Mouse (Mus musculus): ENCODE data around the gene Sirt2.

The Sirt2 gene

DNA sequence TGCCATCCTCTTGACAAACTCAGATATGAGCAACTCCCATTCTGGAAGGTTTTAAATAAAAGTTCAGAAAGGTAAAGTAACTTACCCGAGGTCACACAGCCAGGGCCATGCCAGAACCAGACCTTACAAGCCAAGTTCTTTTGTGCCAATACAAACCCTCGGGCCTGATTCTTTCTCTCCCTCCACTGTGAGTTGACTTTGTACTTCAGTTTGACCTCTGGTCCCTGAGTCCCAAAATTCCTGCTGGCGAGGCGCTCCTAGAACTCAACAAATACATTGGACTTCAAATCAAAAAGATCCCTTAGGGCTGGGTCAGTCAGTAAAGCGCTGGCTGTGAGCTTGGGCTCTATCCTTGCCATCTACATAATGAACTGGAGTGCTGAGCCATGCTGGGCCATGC, 70.4 kb downstream of the Sirt2 start:
- no peak for DNase-seq (ENCODE audit: low spot score)

All from embryo, embryonic 10.5 days (tissue).